Mouse (Mus musculus): ENCODE data around the gene Clock.

Gene Clock

GRCm38 (mm10) chr5:76179171-76179570, 125.4 kb downstream of the Clock start:
- no peak for DNase-seq (ENCODE audit: low spot score in 2 of 2)

- no peak for DNase-seq (ENCODE audit: low spot score in 2 of 2)
Measured at GRCm38 (mm10) chr5:76177664-76178063, 126.9 kb downstream of the Clock start.

- no peak for DNase-seq (ENCODE audit: low spot score in 2 of 2)
Measured at GRCm38 (mm10) chr5:76176841-76177240, 127.8 kb downstream of the Clock start.

DNA sequence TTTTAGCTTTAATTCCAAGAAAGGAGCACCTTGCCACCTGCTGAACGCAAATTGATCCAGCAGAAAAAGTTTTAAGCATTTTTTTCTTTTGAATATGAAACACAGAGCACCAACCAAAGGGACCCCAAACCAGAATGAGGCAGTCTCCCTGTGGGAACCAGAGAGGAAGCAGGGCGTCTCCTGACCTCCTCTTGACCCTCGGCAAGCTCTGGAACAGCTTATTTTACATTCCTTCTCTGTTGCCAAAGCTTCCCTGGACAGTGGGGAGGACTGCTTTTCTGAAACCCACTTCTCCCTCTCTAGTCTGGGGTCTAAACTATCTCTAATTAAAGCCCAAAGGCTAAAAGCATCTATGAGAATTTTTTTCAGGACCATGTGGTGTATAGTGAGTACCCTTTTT, 128.2 kb downstream of the Clock start:
- no peak for DNase-seq (ENCODE audit: low spot score in 2 of 2)

DNA sequence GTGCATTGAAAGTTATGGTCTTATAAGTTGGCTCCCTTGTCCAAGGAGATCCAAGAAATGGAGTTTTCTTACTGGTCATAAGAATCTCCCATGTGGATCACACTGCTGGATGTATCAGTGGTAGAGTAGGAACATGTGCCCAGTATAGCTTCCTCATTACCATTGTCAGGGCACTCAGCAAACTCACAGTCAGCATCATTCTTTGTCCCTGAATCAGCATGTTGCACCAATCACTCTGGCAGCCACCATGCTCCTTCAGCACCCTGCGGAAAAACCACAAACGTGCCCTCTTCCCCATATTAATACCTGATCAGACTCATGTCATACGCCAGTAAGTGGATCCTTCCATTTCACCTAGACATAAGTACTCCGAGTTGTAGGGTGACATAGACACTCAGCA, 129.5 kb downstream of the Clock start:
- no peak for DNase-seq (ENCODE audit: low spot score in 2 of 2)

GRCm38 (mm10) chr5:76171039-76171438, 133.6 kb downstream of the Clock start:
- no peak for DNase-seq (ENCODE audit: low spot score in 2 of 2)

DNA sequence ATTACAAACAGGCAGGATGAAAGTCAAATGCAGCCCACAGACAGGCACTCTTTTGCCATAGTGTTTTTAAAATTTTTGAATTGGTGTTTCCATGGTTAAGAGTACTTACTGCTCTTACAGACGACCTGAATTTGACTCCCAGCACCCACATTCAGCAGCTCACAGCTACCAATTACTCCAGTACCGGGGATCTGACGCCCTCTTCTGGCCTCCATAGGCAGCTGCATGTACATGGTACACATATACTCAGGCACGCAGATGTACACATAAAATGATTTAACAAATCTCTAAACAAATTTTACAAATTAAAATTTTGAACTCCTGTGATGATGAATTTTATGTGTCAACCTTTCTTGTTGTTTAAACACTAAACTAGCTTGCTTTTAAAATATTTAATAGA, 134.1 kb downstream of the Clock start:
- no peak for DNase-seq (ENCODE audit: low spot score in 2 of 2)

DNA sequence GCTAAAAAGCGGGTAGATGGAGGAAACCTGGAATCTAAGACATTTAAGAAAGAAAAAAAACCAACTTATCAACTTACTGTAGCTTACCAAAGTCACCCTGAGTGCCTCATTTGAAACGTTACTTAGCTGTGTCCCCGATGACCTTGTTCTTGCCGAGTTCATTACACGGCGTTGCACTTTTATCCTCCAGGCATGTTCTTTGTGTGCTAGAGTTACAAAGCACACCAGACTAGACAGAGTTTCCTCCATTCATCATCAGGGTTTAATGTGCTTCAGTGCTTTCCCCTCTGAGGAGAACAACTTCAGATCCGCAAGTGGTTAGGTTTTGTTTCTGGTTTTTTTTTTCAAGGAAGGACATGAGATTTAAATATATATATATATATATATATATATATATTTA, 139.8 kb downstream of the Clock start:
- DNase-seq (ENCODE audit: low spot score in 2 of 2): no peak

GRCm38 (mm10) chr5:76163828-76164390, 140.7 kb downstream of the Clock start:
- no peak for DNase-seq (ENCODE audit: low spot score in 2 of 2)

- no peak for DNase-seq (ENCODE audit: low spot score in 2 of 2)
Measured at GRCm38 (mm10) chr5:76162926-76163325, 141.7 kb downstream of the Clock start.

DNA sequence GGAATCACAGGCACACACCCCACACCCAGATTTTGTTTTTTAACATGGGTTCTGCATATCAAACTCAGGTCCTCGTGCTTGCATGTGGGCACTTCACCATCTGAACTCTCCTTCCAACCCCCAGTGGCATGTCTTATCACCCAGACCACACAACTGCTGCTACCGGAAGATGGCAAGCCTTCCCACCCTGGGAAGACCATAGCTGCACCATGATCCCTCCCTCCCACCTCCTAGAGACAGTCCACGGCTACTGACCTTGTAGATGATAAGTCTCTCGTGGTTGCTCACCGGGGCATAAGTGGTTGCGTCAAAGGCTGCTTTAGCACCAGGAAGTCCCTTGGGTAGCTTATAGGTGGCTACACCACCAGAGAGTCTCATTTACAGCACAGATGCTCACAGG, 143.1 kb downstream of the Clock start:
- no peak for DNase-seq (ENCODE audit: low spot score in 2 of 2)

- no peak for DNase-seq (ENCODE audit: low spot score in 2 of 2)
Measured at GRCm38 (mm10) chr5:76160086-76160485, 144.5 kb downstream of the Clock start.

Data from cerebellum, postnatal 4 days (tissue).